Mouse (Mus musculus) NIH3T3 (cell line): ENCODE measurements at regions not wholly inside any gene's neighbourhood (a gene's known extent, or its start where the extent isn't known, plus 50 kb on each side); places are given as distances from the start of the nearest gene placed in this dataset.

Source experiments
- DNase-seq: peaks from one replicate; pipeline ENCODE4 v3.0.0-alpha.2; 2012; ENCODE audit warnings: low read depth

GRCm38 (mm10) chr11:8227772-8228425, 436.4 kb downstream of the Tns3 start:
- DNase-seq: no peak

GRCm38 (mm10) chr11:8224366-8224765, 440.0 kb downstream of the Tns3 start:
- DNase-seq: no peak

- DNase-seq: no peak
These were observed 443.7 kb downstream of the Tns3 start for GRCm38 (mm10) chr11:8220618-8221017.

GRCm38 (mm10) chr11:8219911-8220310, 444.4 kb downstream of the Tns3 start:
- no peak for DNase-seq

- no peak for DNase-seq
These were observed 448.7 kb downstream of the Tns3 start for GRCm38 (mm10) chr11:8215634-8216033.

- DNase-seq: no peak
These were observed 449.9 kb downstream of the Tns3 start for GRCm38 (mm10) chr11:8214305-8214903.

GRCm38 (mm10) chr11:8213130-8213529, 451.2 kb downstream of the Tns3 start:
- no peak for DNase-seq

GRCm38 (mm10) chr11:8212714-8213113, 451.6 kb downstream of the Tns3 start:
- no peak for DNase-seq

GRCm38 (mm10) chr11:8209041-8209440, 455.3 kb downstream of the Tns3 start:
- no peak for DNase-seq

- no peak for DNase-seq
These were observed 465.0 kb downstream of the Tns3 start for GRCm38 (mm10) chr11:8199293-8199692.
